Mouse (Mus musculus): ENCODE measurements around the gene Tmem125.
"Not testable (repeated sequence)": the region's sequence is repeated elsewhere in the genome, so short reads cannot be mapped to it uniquely, and the experiment has no call there.

Tmem125 gene

DNA sequence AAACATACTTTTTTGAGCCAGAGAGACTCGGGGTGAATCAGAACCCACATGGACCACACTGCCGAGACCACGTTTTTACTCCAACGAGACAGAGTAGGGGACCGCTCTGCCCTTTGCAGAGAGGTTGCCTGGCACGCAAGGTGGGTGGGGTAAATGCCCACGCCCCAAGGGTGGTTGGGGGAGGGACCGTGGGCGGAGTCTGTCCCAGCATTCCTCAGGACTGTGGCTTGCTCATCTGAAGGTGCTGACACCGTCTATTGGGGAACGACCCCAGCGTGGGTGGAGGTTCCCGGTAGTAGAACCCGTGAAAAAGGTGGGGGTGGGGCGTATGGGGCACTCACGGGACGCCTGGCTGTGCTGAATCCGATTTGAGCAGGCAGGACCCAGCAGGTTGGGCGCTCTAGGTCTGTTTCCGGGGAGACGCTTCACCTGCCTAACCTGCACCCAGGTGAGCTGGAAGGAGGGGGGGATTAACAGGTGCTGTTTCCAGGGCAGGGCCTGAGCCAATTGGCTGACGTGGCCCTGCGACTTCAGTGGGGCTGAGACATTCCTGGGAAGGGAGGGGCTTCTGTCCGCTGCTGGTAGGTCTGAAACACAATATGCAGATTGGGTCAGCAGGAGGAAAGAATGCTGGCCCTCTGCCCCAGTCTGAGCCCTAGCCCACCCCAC, at the start of gene Tmem125:
Tmem125 (minus strand) TSS at position 453 of the 669 bp plus-strand sequence.
- peak; percentile 59 for DNase-seq (ENCODE audit: low spot score)

DNA sequence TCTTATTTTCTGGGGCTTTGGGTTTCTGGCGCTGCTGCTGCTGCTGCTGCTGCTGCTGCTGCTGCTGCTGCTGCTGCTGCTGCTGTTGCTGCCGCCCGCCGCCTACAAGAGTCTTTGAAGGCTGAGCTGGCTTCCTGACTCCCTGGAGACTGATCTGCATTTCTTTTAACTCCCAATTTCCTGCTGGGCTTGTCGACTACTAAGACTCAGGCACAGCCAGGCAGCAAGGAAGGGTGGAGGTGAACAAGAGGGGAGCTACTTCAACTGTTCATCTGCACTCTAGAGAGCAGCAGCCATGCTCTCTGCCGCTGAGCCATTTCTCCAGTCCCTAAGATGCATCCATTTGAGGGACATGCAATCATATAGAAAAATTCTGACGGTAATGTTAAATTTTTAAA, 45.9 kb upstream of the Tmem125 start:
- DNase-seq (ENCODE audit: low spot score) = peak; percentile 51

DNA sequence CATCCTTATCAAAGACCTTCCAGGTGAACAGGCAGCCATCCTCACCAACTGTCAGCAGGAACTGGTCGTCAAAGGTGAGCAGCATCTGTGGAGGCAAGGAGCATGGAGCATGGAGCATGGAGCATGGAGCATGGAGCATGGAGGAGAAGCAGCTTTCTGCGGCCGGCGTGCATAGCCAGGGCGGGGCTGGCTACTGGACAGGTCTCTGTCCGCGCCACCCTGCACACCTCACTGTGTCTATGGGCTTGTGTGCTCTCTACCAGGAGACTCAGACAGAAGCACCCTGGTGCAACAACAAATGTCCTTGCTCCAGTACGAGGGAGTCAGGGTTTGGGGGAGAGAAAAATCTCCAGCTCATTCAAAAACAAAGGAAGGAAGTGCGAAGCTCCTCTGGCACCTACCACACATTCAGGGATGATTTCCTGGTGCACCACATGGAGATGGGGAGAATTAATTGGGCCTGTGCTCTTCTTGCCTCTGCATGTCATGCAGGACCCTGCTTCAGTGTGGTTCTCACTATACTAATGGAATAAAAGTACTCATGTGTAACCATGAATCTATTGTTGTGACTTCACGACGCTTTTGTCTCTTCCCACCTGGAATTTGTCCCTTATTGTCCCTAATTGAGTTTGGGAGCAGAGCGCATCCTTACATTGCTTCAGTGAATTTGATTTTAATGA, 45.3 kb upstream of the Tmem125 start:
- no peak for DNase-seq (ENCODE audit: low spot score)

DNA sequence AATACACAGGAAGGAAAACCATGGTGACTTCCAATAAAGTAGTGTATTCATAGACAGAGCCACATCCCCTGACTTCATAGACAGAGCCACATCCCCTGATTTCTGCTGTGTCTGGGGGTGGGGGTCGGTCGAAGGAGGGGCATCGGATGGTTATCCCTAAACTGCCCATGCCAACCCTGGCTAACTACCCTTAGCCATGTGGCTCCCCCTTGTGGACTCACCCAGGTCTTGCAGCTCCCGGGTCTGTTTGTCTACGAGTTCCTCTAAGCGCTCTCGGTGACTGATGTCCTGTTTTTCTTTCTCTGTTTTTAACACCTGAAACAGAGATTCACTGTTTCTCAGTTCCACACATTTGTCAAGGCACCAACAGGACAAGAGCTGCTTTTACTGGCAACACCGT, 38.8 kb upstream of the Tmem125 start:
- DNase-seq (ENCODE audit: low spot score) = no peak

DNA sequence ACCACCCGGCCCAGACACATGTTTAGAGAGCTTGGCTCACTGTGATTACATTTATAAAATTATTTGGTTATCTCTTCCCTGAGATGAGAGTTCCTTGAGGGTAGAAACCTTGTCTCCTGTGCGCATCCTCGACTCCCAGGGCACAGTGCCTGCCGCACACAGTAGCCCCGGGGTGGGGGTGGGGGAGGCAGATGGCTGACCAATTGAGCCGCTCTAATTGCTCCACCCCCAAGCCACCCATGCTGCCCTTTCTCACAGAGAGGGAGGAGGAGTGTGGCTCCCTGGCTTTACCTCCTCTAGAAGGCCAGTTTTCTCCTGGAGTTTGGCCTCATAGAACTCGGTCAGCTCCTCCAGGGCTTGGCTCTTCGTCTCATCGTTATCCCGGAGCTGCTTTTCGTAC, 37.7 kb upstream of the Tmem125 start:
- peak; percentile 20 for DNase-seq (ENCODE audit: low spot score)

DNA sequence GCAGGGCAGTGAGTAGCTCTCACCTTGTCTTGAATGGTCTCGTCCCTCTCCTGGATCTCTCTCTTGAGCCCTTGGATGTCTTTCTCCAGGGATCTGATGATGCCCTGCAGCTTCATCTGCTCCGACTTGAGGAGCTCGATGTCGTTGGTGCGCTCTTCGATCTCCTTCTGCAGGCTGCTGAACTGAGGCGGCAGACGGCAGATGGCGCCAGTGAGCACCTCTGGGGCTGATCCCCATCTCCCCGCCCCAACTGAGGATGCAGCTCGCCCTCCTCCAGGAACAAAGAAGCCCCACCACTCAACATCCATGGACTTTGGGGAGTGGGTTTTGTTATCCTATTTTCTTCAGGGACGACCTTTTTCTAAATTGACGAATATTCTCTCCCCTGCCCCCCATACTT, 35.5 kb upstream of the Tmem125 start:
- DNase-seq (ENCODE audit: low spot score) = peak; percentile 60

DNA sequence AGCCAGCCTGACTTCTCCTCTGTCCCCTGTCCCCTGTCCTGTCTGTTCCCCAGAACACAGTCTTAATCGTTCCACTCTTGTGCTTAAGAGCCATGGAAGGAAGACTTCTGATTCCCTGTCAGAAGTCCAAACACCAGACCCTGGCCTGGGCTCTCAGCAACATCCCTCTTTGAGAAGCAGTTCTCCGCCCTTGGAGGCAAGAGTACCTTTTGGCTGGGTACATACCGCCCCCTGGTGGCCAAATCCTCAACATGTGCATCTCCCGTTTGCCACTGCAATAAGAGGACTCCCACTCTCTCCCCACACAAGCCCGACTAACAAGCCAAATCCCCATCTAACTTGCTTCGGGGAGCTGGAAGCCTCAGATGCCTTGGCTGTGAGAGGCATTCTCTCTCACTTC, 32.3 kb upstream of the Tmem125 start:
- peak; percentile 94 for DNase-seq (ENCODE audit: low spot score)

DNA sequence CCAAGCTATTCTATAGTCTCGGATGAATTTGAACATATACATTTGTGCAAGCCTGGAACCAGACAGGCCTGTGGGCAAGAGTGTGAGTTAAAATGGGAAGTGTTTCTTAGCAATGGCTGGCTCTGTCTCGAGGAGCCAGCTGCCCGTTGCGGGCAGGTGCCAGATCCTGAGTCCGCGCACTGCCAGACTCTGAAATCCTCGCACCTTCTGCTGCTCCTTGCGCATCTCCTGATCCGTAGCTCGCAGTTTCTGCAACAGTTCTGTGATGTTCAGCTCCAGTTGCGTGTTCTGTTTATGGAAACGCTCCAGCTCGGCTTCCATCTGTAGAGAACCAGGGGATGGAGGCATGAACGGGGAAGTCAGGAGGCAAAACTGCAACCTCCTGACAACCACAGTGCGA, 27.6 kb upstream of the Tmem125 start:
- DNase-seq (ENCODE audit: low spot score) = no peak

DNA sequence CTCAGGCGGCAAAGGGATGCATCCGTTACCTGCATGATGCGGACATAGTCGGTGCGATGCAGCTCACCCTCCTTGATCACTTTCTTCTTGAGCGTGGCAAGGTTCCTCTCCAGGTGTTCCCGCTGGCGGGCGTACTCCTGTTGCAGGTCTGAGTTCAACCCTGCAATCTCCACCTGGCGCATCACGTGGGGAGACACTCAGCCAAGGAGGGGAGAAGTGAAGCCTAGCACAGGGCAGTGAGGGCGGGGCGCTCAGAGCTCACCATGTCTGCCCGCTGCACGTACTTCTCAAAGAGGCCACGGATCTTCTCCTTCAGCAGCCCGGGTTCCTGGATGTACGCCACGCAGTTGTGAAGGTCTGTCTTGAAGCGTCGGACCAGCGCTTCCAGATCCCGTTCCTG, 25.5 kb upstream of the Tmem125 start:
- DNase-seq (ENCODE audit: low spot score) = no peak

DNA sequence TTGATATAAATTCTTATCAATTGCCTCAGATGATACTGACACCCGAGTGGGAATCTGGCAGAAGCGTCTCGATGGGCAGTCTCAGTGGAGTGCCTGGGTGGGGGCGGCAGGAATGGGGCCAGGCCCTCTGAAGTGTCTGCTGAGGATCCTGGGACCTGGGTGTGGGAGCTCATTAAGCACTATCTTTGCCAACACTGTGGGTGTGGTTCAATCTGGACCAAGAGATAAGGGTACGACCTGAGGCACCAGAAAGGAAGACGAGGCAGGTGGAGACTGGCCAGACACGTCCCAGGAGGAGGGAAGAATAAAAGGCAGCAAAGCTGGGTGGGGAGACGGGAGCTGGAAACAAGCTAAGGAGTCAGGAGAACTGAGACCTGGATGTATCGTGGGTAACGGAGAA, 24.9 kb upstream of the Tmem125 start:
- DNase-seq (ENCODE audit: low spot score) = no peak

DNA sequence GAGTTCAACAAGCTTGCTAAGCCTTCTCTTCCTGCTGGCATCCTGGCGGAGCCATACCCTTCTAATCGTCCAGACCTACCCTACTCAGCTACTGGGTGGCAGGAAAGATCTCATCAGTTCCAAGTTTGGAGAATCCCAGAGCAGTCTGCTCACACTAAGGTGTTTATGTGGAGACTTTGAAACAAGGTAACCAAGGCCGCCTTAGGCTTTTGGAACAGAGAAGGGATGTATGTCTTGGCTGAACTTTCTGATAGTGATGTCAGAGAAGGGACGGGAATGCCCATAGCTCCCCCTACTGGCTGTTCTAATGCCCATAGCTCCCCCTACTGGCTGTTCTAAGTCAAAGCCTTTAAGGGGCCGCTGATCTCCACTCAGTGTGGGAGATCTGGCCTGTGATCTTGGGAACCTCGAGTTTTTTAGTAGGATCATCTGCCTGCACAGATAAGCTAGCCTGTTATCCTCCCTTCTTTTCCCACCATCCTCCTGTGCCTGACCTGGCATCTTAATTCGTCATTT, 22.4 kb upstream of the Tmem125 start:
- peak; percentile 77 for DNase-seq (ENCODE audit: low spot score)

DNA sequence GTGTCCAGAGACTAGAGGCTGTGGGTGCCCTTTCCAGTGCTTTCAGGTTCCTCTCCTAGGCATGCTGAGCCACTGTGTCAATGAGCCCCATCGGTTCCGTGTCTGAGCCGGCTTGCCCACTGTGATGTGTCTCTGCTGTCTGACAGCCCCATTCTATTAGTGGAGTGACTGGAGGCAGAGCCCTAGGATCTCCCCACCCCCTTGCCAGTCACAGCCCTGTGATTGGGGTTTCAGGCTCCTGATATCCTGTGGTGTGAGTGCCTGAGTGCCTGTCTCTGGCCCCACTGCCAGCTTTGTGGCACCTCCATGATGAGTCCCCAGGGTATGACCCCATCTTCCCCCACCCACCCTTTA, 21.1 kb upstream of the Tmem125 start:
- no peak for DNase-seq (ENCODE audit: low spot score)

DNA sequence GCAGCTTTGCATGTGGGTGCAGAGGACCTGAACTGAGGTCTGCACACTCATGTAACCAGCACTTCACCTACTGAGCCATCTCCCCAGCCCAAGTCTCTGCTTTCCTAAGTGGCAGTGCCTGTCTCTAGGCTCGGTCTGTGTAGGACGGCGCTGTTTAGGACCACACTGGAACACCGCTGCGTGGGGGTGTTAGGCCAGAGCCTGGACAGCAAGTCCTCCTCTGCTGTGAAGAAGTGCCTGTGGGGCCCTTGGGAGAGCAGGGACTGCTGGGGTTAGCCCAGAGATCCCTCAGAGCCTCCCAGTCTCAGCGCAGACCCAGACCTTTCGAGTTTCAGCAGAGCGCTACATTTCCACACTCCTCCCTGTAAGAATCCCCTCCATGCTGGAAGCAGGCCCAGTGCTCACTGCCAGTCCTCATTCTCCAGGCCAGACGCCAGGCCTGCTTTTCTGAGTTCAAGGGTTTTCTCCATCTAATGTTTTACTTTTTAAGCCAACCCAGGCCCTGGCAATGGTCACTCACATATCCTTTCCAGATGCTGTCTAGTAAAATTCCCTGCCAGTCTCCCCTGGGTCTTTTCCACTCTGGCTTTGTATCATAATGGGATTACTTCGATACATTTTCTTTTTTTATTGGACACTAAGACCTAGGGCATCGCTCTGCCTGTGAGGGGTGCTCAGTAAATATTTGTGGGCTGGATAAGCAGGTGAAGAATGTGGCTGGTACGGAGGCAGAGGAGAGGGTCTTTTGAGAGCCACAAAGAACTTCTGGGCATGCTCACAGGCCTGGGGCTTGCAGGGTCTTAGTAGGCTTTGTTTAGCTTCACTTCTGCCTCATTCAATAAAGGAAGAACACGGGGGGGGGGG, 20.4 kb upstream of the Tmem125 start:
- no peak for DNase-seq (ENCODE audit: low spot score)

DNA sequence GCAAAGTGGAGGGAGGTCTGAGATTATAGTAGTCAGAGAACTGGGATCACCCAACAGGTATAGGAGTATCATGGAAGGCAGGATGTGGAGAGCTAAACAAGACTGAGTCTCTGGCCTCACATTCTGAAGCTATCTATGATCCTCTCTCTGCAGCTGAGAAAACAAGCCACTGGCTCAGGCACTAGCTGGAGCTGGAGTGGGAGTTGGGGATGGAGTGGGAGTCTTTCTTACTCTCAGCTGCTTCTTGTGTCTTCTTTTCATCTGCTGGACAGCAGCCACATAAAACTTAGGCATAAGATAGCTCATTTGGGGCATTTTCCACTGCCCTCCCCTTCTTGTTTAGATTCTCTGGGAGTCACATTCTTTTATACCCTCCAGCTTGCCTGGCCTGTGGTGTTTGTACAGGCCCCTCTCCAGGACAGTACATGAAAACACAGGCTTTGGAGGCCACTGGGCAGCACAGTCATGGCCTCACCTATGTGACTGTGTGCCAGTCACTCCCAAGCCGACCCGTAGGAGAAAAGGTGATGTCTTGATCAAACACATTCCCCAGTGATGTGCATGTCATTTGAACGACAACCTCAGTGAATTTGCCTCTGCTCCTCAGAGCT, 9.3 kb upstream of the Tmem125 start:
- DNase-seq (ENCODE audit: low spot score) = no peak

DNA sequence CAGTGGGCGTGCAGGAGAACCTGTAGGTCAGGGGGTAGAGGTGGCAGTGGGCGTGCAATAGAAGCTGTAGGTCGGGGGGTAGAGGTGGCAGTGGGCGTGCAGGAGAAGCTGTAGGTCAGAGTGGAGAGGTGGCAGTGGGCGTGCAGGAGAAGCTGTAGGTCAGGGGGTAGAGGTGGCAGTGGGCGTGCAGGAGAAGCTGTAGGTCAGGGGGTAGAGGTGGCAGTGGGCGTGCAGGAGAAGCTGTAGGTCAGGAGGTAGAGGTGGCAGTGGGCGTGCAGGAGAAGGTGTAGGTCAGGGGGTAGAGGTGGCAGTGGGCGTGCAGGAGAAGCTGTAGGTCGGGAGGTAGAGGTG, 4.3 kb upstream of the Tmem125 start:
- DNase-seq (ENCODE audit: low spot score) = peak; percentile 85

DNA sequence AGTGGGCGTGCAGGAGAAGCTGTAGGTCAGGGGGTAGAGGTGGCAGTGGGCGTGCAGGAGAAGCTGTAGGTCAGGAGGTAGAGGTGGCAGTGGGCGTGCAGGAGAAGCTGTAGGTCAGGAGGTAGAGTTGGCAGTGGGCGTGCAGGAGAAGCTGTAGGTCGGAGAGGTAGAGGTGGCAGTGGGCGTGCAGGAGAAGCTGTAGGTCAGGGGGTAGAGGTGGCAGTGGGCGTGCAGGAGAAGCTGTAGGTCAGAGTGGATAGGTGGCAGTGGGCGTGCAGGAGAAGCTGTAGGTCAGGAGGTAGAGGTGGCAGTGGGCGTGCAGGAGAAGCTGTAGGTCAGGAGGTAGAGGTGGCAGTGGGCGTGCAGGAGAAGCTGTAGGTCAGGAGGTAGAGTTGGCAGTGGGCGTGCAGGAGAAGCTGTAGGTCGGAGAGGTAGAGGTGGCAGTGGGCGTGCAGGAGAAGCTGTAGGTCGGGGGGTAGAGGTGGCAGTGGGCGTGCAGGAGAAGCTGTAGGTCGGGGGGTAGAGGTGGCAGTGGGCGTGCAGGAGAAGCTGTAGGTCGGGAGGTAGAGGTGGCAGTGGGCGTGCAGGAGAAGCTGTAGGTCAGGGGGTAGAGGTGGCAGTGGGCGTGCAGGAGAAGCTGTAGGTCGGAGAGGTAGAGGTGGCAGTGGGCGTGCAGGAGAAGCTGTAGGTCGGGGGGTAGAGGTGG, 3.7 kb upstream of the Tmem125 start:
- DNase-seq (ENCODE audit: low spot score) = not testable (repeated sequence)

DNA sequence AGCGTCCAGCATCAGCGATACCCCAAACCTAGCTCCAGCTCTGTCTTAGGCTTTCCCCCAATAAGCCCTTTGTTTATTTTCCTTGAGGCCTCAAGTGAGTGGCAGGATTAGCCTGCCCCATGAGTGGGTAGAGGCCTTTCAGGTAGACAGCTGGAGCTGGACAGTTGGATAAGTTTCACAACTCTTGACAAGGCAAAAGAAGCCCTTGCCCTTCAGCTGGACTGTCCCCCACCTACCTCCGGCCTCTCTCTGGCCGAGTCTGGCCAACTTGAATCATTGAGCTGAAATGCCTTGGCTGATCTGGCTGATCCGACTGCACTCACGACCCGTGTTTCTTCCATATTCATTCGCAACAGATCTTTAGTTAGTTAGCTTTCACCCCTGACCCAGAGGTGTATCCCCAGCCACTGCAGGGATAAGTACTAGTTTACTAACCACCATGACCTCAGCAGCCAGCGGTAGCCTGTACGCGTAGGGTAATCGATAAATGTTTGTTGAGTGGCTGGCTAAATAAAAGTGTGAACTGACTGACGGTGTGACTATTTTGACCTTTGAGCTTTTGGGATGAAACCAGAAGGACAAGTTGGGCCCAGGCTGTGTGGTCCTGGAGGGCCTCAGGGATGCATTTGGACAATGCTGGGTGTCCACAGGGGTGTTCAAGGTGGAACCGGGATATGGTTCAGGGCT, 740 bp upstream of the Tmem125 start:
- DNase-seq (ENCODE audit: low spot score) = no peak

DNA sequence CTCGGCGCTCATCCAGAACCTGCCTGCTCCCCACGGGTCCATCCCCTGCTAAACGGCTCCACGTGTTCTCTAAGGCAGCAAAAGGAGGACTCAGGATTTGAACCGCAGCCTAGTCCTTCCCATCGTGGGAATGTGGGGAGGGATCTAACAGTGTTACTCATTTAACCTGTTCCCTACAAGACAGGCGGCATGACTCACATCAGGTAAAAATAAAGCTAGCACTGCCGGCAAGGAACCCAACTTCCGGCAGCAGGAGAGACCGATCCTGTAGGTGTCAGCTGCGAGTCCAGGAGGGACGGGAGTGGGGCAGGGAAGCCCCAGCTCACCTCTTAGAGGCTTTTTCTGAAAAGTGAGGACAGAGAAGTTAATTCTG, 700 bp downstream of the Tmem125 start:
- no peak for DNase-seq (ENCODE audit: low spot score)

DNA sequence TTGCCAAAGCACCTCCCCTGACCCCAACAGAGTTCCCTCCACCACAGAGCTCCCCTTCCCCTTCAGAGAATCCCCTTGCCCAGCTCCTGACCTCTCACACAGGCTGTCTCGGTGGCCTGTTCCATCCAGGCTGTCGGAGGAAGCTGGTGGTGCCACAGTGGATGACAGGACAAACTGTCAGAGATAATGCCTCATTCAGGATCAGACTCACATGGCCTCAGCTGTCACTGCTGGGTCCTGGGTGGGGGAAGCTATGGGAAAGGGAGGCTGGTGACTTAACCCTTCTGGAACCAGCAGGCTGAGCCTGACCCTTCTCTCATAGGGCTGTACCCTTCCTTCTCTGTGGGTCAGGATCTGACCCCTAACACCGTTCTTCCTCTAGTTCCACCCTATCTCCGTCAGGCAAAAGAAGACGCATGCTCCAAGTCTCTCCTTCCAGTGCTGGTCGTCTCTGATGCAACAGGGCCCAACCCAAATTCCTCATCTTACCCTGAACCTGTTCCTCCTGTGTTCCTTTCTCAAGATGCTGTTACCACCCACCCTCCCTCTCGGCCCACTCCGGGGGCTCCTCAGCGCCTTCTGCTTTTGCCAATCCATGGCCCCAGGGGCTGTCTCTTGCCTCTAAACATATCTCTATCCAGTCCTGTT, 1.2 kb downstream of the Tmem125 start:
- DNase-seq (ENCODE audit: low spot score) = no peak

DNA sequence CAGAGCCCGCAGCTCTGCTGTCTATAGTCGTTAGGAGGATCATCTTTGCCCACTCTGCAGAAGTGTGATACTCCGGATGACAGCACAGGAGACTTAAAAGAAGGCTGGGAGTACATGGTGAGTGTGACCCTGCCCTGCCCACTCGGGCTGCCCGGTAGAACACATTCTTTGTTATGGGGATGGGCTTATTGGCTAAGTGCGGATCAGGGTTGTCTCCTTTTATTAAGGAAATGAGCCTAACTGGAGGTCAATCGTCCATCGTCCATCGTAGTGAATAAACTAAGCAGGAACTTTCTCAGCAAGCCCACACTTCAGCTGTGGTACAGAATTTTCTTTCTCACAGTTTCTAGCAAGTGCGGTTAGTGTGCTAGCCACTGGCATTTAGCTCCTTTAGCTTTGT, 3.9 kb downstream of the Tmem125 start:
- DNase-seq (ENCODE audit: low spot score) = no peak

DNA sequence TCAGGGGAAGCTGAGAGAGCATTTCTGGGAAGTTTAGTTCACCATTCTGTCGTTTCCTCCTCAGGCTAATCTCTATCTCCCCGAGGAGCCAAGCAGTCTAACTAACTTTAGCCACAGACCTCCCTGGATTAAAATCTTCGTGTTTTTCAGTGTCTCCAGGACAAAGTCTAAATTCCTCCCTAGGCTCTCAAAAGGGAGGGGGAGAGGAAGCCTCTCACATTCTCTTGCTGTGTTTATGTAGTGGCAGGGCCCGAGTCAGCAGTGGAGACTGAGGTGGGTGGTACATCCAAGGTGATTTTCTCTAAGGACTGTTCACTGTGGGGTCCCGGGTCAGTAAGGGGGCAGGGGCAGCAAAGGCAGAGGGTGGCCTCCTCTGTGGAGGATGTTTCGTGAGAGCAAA, 6.0 kb downstream of the Tmem125 start:
- no peak for DNase-seq (ENCODE audit: low spot score)
